Mouse (Mus musculus) kidney, adult 2 months (tissue): ENCODE measurements around the gene Optc. TPM values are rescaled to one million over a fixed set of nuclear protein-coding genes. Genes with fewer than 3 reads are reported as not detected.

Source experiments
- DNase-seq: peaks from one replicate; pipeline ENCODE4 v3.0.0; 2021
- H3K27ac ChIP-seq: fragments of 200-500 bp; 2 replicates; pipeline ENCODE4 v1.5.1; 2012; ENCODE audit warnings: low read depth, low read length, control low read depth, inconsistent platforms; ENCODE audit not compliant: insufficient read depth
- H3K27me3 ChIP-seq: fragments of 200-500 bp; replicated peaks from 2 replicates; pipeline ENCODE4 v1.6.1; 2012; ENCODE audit warnings: mild to moderate bottlenecking, moderate library complexity, low read length, inconsistent platforms; ENCODE audit not compliant: control insufficient read depth, insufficient read depth
- H3K36me3 ChIP-seq: fragments of 200-500 bp; 2 replicates; pipeline ENCODE4 v1.6.1; 2012; ENCODE audit warnings: mild to moderate bottlenecking, moderate library complexity, low read length, inconsistent platforms; ENCODE audit not compliant: control insufficient read depth, insufficient read depth
- H3K4me1 ChIP-seq: fragments of 200-500 bp; 2 replicates; pipeline ENCODE4 v1.6.1; 2011; ENCODE audit warnings: low read length; ENCODE audit not compliant: control insufficient read depth, insufficient read depth
- H3K4me3 ChIP-seq: fragments of 200-500 bp; 2 replicates; pipeline ENCODE4 v1.5.1; 2011; ENCODE audit warnings: mild to moderate bottlenecking, low read depth, low read length, control low read depth; ENCODE audit not compliant: insufficient read depth
- CTCF ChIP-seq: fragments of 200-500 bp; conservative IDR thresholded peaks from 2 replicates; pipeline ENCODE4 v1.5.1; 2011; ENCODE audit warnings: low read depth, mild to moderate bottlenecking, control low read depth, low read length, moderate library complexity, mixed read lengths; ENCODE audit not compliant: insufficient read depth, insufficient read length
- POLR2A ChIP-seq: fragments of 200-500 bp; IDR thresholded peaks from one replicate; pipeline ENCODE4 v1.6.1; 2011; ENCODE audit warnings: low read depth, low read length, control low read depth
- WGBS: fragments of 180-500 bp; shearing (Covaris S2); methylation state at CpG from one replicate; pipeline ENCODE4 v1.1.7; 2018; 5-methylcytosine and 5-hydroxymethylcytosine counted together
- polyA plus RNA-seq: library from polyadenylated mRNA; depleted of rRNA; stranded (reverse); fragments of >200 nt; gene quantifications from 2 replicates; pipeline ENCODE4 v1.2.3, GENCODE M21; 2012

Optc gene
- polyA plus RNA-seq, 1 experiment: 0.48 TPM

DNA sequence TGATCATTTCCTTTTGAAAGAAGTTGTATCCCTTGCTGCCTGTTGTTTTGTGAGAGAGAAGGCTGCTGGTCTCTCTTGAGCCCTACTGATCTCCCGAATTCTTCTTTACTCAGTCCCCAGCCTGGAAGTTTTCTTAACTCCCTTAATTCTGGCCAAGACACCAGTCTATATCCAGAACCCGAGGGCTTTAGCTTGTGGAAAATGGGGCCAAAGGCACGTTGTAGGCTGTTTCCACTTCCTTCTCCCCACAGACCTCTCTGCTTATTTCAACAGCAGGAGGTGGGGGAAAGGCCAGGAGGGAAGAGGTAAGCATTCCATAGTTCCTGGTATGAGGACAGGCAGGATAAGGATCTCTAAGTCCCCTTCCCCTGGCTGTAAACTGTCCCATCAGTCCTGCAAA is 22.2 kb upstream of the Optc start:
- Histone ChIP-seq H3K4me1 (no peaks in the 10 kb centered on the region; the same call in 1 of the 2 replicates), H3K27me3 (no peaks in the 10 kb centered on the region), H3K4me3 (no peak overlapping the region), H3K27ac (no peak overlapping the region), H3K36me3 (no peaks in the 10 kb centered on the region)
- DNase-seq: no peak
- 62% methylated on average over 3 of the region's 3 CpGs for WGBS
- TF ChIP-seq CTCF (no peak), POLR2A (no peak)

DNA sequence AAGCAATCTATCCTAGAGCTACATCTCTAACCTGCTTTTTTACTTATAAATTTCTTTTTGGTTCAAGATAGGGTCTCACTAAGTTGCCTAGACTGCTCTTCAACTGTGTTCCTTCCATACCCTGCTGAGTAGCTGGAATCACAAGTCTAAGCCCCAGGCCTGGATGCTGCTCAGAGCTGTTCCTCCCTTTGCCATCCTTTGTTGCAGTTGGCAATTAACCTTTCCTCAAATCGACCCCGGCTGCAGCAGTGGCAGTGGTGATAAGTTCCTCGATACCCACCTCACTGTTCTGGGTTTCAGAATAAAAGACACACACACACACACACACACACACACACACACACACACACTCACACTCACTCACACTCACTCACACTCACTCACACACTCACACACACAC is 17.4 kb upstream of the Optc start:
- Histone ChIP-seq H3K36me3 (no peaks in the 10 kb centered on the region), H3K4me3 (no peak overlapping the region), H3K27ac (no peak overlapping the region), H3K27me3 (no peaks in the 10 kb centered on the region), H3K4me1 (peaks cover 5% of the 10 kb centered on the region)
- DNase-seq: no peak
- WGBS: 89% methylated on average over 3 of the region's 3 CpGs
- TF ChIP-seq CTCF: no peak
- no peak for TF ChIP-seq POLR2A

DNA sequence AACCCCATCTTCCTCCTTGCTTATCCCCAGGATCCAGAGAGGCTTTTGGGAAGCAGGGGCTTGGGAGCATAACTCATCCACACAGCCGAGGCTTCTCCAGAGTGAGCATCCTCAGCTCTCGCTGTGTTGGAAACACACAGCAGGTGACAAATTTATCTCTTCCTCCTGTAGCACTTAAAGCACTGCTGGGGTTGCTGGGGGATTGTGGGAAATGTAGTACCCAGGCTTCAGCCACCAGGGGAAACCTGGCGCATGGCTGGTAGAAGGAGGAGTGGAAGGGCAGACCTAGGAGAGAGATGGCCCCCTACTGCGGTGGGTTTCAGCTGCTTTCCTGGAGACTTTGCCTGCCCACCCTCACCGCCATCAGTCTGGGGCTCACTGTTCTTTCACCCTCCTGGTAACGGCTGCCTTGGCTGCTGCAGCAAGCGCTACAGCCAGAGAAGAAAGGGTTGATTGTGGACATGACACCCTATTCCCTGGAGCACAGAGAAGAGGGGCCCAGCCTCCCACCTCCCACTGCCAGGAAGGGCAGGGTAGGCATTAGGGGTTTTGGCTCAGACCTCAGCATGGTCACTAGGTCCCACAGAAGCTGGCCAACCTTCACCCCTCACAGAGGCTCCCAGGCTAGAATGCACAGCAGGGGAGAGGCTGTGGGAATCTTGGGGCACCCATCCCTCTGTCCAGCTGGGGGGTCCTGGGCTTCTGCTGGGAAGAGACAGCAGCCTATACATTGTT is 16.5 kb upstream of the Optc start:
- 53% methylated on average over 7 of the region's 7 CpGs for WGBS
- no peaks in the 10 kb centered on the region for H3K36me3 ChIP-seq
- no peak for TF ChIP-seq POLR2A
- 0 out of 2 replicates have a peak, but pooled peaks have one; percentile 21 for TF ChIP-seq CTCF
- H3K27ac ChIP-seq: no peak overlapping the region
- no peak overlapping the region for H3K4me3 ChIP-seq
- peaks cover 5% of the 10 kb centered on the region for H3K4me1 ChIP-seq
- H3K27me3 ChIP-seq: no peaks in the 10 kb centered on the region
- no peak for DNase-seq

DNA sequence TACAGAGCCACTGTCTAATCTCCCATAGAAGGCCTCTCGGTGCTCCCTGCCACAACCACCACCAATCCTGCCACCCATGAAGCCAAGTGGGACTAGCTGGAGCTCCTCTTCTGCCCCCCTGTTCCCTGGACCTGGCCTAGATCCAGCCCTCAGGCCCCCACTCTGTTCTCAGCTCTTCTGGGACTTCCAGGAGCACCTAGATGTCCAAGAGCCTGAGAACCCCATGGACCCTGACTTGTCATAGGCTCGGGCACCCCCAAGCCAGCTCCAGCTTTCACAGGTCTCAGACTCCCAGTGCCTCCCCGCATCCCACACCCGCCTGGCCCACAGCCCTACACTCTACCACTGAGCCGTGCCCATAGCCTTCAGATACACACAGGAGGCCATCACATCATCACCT is 15.3 kb upstream of the Optc start:
- peaks cover 5% of the 10 kb centered on the region for H3K4me1 ChIP-seq
- no peak overlapping the region for H3K4me3 ChIP-seq
- DNase-seq: no peak
- no peaks in the 10 kb centered on the region for H3K36me3 ChIP-seq
- TF ChIP-seq POLR2A (no peak), CTCF (no peak)
- H3K27ac ChIP-seq: no peak overlapping the region
- 99% methylated on average over 5 of the region's 5 CpGs for WGBS
- H3K27me3 ChIP-seq: no peaks in the 10 kb centered on the region

DNA sequence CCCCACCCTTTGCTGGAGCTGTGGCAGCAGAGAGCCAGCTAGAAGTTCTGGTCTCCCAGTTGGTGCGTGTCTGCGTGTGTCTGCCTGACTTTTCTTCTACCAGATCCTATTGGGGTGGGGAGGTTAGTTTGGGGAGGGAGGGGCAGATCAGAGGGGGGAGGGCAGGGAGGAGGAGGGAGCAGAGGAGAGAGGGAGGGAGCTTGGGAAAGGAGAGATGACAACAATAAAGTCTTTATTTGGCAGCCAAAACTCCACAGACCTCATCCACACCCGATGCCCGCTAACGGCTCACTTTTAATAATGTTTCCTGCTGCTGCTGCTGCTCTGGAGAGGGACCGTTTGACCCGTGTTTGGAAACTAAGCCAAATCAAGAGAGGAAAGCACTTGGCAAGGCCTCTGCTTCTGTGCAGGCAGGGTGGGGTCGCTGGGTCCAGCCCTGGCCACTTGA is 13.5 kb upstream of the Optc start, which contains the start of gene Prelp:
Gene Prelp (minus strand): TSS at position 111 of the 448 bp plus-strand sequence.
- Histone ChIP-seq H3K27ac (peak within 1 kb of the TSS; percentile 71), H3K27me3 (no peaks in the 10 kb centered on the region), H3K4me1 (peaks cover 9% of the 10 kb centered on the region), H3K36me3 (no peaks in the 10 kb centered on the region), H3K4me3 (peak within 1 kb of the TSS; percentile 34; the same call in 1 of the 2 replicates)
- DNase-seq: peak; percentile 80
- TF ChIP-seq POLR2A (no peak), CTCF (no peak)
- WGBS: 26% methylated on average over 8 of the region's 8 CpGs

DNA sequence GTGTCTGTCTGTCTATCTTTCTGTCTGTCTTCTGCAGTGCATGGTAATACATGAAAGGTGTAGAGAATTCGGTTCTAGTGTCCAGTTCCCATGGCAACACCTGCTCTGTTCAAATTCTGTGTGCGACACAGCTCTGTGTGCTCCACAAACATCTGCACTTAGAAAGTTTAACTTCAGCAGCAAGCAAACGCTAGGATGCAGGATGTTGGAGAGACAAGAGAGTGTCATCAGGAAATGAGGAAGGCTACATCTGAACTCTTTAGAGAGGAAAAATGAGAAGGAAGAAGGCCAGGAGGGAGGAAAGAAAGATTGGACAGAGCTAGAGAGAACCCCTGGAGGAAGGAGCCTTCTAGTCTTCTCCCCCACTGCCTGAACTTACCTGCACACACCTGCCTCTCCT is 13.1 kb upstream of the Optc start:
- Histone ChIP-seq H3K27ac (peak overlapping the region; percentile 71), H3K36me3 (no peaks in the 10 kb centered on the region), H3K27me3 (no peaks in the 10 kb centered on the region), H3K4me1 (peaks cover 11% of the 10 kb centered on the region), H3K4me3 (peak overlapping the region; percentile 34; the same call in 1 of the 2 replicates)
- DNase-seq: no peak
- 54% methylated on average over 3 of the region's 3 CpGs for WGBS
- TF ChIP-seq POLR2A: no peak
- TF ChIP-seq CTCF: no peak

DNA sequence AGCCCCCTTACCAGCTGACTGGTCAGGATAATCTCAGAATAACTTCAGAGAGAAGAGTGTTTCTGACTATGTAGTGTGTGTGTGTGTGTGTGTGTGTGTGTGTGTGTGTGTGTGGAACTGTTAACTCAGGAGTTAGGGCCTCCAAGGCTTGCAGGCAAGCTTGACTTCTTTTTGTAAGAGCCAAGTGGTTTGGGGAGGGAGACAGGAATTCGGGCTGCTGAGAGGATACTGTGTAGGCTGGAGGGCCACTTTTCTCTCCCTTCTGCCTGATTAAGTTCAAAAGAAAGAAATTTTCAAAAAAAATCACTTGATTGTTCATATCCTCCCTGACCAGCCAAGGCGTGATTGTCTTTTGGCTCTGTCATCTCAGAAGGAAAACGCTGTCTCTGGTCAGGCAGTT is 12.6 kb upstream of the Optc start:
- TF ChIP-seq CTCF (no peak), POLR2A (no peak)
- Histone ChIP-seq H3K36me3 (no peaks in the 10 kb centered on the region), H3K27me3 (no peaks in the 10 kb centered on the region), H3K27ac (peak overlapping the region; percentile 71; the same call in 1 of the 2 replicates), H3K4me1 (peaks cover 11% of the 10 kb centered on the region), H3K4me3 (peak overlapping the region; percentile 34; the same call in 1 of the 2 replicates)
- no peak for DNase-seq
- 62% methylated on average over 3 of the region's 3 CpGs for WGBS
